Mouse (Mus musculus): ENCODE measurements around the gene Dnah7c. TPM values are rescaled to one million over a fixed set of nuclear protein-coding genes. Genes with fewer than 3 reads are reported as not detected.

Gene Dnah7c
- total RNA-seq, 2 experiments from 2014 or later: 0.40 to 0.66 TPM

- DNase-seq: no peak
Observed at GRCm38 (mm10) chr1:46854036-46854900, 428.9 kb downstream of the Dnah7c start.

DNA sequence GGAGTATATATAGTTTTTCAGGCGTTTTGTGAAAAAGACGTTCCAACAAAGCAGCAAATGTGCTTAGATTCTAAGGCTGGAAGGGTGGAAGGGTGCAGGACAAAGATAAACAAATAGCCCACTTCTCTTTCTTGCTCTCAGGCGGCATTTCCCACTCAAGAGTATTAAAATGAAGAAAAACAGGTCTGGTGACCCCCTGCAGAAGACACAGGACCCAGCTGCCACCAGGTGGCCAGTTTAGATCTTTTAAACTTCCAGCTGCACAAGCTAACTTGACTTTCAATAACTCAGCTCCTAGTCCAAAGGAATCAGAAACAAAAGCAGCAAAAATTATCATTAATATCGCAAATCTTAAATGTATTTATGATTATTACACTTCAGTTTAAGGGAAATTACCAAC, 431.1 kb downstream of the Dnah7c start:
- DNase-seq: no peak

Data from layer of hippocampus, postnatal 36 days (tissue).